Mouse (Mus musculus): Measurements from ENCODE around the gene Ranbp17. TPM values are rescaled to one million over a fixed set of nuclear protein-coding genes. Genes with fewer than 3 reads are reported as not detected.

The Ranbp17 gene
- 9.8 and 10.0 TPM in 2 replicates for polyA plus RNA-seq (2014; fragmentation: Nextera tagmentation; extraction: Ambion mirVana)

DNA sequence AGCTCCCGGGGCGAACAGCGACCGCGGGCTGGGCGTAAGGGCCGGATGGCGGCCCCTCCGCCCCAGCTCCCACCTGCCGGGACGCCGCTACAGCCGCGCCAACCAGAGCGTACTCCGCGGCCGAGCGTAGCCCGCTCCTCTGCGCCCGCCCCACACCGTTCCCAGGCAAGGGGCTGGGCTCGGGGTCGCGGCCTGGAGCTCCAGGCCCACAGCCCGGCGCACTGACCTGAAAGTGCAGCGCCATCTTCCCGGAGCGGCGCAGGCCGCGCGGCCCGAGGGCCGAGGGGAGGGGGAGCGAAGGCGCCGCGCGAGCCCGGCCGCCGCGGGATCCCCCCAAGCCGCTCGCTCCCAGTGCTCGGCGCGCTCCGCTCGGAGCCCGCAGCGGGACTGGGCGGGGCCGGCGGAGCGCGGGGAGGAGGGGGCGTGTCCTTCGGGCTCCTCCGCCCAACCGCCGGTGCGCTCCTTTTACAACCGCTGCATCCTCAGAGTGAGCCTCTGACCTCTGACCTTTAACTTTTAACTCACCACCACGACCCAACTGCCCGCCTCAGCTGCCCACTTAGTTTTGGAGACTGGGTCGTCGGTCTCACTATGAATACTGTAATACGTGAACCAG lies at the start of gene Ranbp17:
Gene Ranbp17, minus strand, starts transcription at position 371 of the 616 bp plus-strand sequence.
- Histone ChIP-seq H3K4me1 (ENCODE audit: control insufficient read depth, insufficient read depth, low read length) (no peaks in the 10 kb centered on the region), H3K4me3 (ENCODE audit: low read depth, low read length) (peak within 1 kb of the TSS; percentile 69), H3K27me3 (ENCODE audit: control insufficient read depth, insufficient read depth, low read length) (no peaks in the 10 kb centered on the region), H3K4me2 (ENCODE audit: low read depth, severe bottlenecking) (peak within 1 kb of the TSS; percentile 54), H3K9ac (ENCODE audit: low read length) (peak within 1 kb of the TSS; percentile 88), H3K9me3 (ENCODE audit: control insufficient read depth, low read length) (no peaks in the 10 kb centered on the region), H3K36me3 (ENCODE audit: control insufficient read depth, insufficient read depth, low read length) (no peaks in the 10 kb centered on the region), H3K27ac (replicated peaks; ENCODE audit: low read depth, low read length) (peak within 1 kb of the TSS; percentile 81)
- 2% methylated on average over 60 of the region's 72 CpGs for WGBS
- ATAC-seq (ENCODE audit: insufficient number of reproducible peaks, low FRiP score, low TSS enrichment, low read depth): peak; percentile 78
- peak; percentile 80 for DNase-seq (ENCODE audit: low spot score)

GRCm38 (mm10) chr11:33554123-33554522 lies 40.6 kb upstream of the Ranbp17 start:
- Histone ChIP-seq H3K9ac (ENCODE audit: low read length) (no peak overlapping the region), H3K9me3 (ENCODE audit: control insufficient read depth, low read length) (no peaks in the 10 kb centered on the region), H3K4me3 (ENCODE audit: low read depth, low read length) (no peak overlapping the region), H3K27me3 (ENCODE audit: control insufficient read depth, insufficient read depth, low read length) (no peaks in the 10 kb centered on the region), H3K4me1 (ENCODE audit: control insufficient read depth, insufficient read depth, low read length) (no peaks in the 10 kb centered on the region), H3K27ac (replicated peaks; ENCODE audit: low read depth, low read length) (no peak overlapping the region), H3K4me2 (ENCODE audit: low read depth, severe bottlenecking) (no peak overlapping the region), H3K36me3 (ENCODE audit: control insufficient read depth, insufficient read depth, low read length) (no peaks in the 10 kb centered on the region)
- DNase-seq (ENCODE audit: low spot score) (no peak), ATAC-seq (ENCODE audit: insufficient number of reproducible peaks, low FRiP score, low TSS enrichment, low read depth) (no peak)
- 80% methylated on average over 8 of the region's 8 CpGs for WGBS

DNA sequence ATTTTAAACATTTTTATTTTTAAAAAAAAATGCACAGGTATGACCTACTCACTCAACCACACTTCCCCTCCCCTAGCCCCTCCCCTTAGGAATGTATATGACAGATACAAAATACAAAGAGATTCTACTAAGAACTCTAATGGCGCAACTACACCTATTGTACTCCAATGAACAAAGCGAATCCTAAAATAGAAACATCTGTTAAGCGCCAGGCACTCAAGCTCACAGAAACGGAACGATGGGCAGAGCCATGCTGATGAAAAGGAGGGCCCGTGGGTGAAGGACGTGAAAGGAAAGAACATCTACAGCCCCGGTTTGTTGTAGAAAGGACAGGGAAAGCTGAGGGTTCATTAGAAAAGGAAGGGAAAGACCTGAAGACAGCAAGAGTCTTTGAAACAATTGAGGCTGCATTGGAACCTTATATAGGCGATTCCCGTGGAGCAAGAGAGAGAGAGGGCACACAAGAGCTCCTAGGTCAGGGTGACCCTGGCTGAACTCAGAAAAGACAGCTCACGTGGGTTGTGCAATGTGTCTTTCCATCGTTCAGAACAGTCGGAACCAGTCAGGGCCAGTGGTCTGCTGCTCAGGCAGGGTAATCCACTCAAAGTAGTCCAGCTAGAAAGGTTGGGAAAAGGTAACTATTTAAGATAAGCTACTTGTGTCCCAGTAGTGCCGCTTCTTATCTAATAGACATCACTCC lies 37.5 kb upstream of the Ranbp17 start:
- H3K9ac ChIP-seq (ENCODE audit: low read length): no peak overlapping the region
- no peaks in the 10 kb centered on the region for H3K27me3 ChIP-seq (ENCODE audit: control insufficient read depth, insufficient read depth, low read length)
- no peaks in the 10 kb centered on the region for H3K36me3 ChIP-seq (ENCODE audit: control insufficient read depth, insufficient read depth, low read length)
- H3K27ac ChIP-seq (replicated peaks; ENCODE audit: low read depth, low read length): no peak overlapping the region
- DNase-seq (ENCODE audit: low spot score): no peak
- no peaks in the 10 kb centered on the region for H3K9me3 ChIP-seq (ENCODE audit: control insufficient read depth, low read length)
- ATAC-seq (ENCODE audit: insufficient number of reproducible peaks, low FRiP score, low TSS enrichment, low read depth): no peak
- no peak overlapping the region for H3K4me3 ChIP-seq (ENCODE audit: low read depth, low read length)
- no peaks in the 10 kb centered on the region for H3K4me1 ChIP-seq (ENCODE audit: control insufficient read depth, insufficient read depth, low read length)
- no peak overlapping the region for H3K4me2 ChIP-seq (ENCODE audit: low read depth, severe bottlenecking)
- WGBS: 83% methylated on average over 14 of the region's 14 CpGs

DNA sequence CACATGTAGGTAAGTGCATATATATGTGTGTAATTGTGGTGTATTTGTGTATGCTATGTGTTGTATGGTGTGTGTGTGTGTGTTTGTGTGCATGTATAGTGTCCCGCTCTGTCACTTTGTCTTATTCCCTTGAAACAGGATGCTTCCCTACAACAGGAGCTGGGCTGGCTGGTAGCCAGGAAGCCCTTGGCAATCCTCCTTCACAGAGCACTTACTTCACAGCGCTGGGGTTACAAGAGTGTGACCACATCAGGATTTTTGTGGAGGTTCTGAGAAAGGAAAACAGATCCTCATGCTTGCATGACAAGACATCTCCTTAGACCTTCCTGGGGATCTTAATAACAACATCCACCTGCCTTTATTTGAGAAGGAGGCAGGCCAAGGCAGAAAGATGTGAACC lies 33.8 kb upstream of the Ranbp17 start:
- no peak for DNase-seq (ENCODE audit: low spot score)
- Histone ChIP-seq H3K4me3 (ENCODE audit: low read depth, low read length) (no peak overlapping the region), H3K9me3 (ENCODE audit: control insufficient read depth, low read length) (no peaks in the 10 kb centered on the region), H3K9ac (ENCODE audit: low read length) (no peak overlapping the region), H3K27me3 (ENCODE audit: control insufficient read depth, insufficient read depth, low read length) (no peaks in the 10 kb centered on the region), H3K4me2 (ENCODE audit: low read depth, severe bottlenecking) (no peak overlapping the region), H3K27ac (replicated peaks; ENCODE audit: low read depth, low read length) (no peak overlapping the region), H3K4me1 (ENCODE audit: control insufficient read depth, insufficient read depth, low read length) (no peaks in the 10 kb centered on the region), H3K36me3 (ENCODE audit: control insufficient read depth, insufficient read depth, low read length) (no peaks in the 10 kb centered on the region)
- WGBS: 91% methylated on average over 2 of the region's 2 CpGs
- ATAC-seq (ENCODE audit: insufficient number of reproducible peaks, low FRiP score, low TSS enrichment, low read depth): no peak

- H3K4me3 ChIP-seq (ENCODE audit: low read depth, low read length): no peak overlapping the region
- DNase-seq (ENCODE audit: low spot score) (no peak), ATAC-seq (ENCODE audit: insufficient number of reproducible peaks, low FRiP score, low TSS enrichment, low read depth) (no peak)
- H3K4me1 ChIP-seq (ENCODE audit: control insufficient read depth, insufficient read depth, low read length): no peaks in the 10 kb centered on the region
- H3K27me3 ChIP-seq (ENCODE audit: control insufficient read depth, insufficient read depth, low read length): no peaks in the 10 kb centered on the region
- H3K36me3 ChIP-seq (ENCODE audit: control insufficient read depth, insufficient read depth, low read length): no peaks in the 10 kb centered on the region
- H3K4me2 ChIP-seq (ENCODE audit: low read depth, severe bottlenecking): no peak overlapping the region
- WGBS: 96% methylated on average over 2 of the region's 2 CpGs
- H3K27ac ChIP-seq (replicated peaks; ENCODE audit: low read depth, low read length): no peak overlapping the region
- no peaks in the 10 kb centered on the region for H3K9me3 ChIP-seq (ENCODE audit: control insufficient read depth, low read length)
- no peak overlapping the region for H3K9ac ChIP-seq (ENCODE audit: low read length)
These were observed 31.4 kb upstream of the Ranbp17 start for GRCm38 (mm10) chr11:33544945-33545344.

GRCm38 (mm10) chr11:33544121-33544520 lies 30.6 kb upstream of the Ranbp17 start:
- H3K4me3 ChIP-seq (ENCODE audit: low read depth, low read length): no peak overlapping the region
- H3K27me3 ChIP-seq (ENCODE audit: control insufficient read depth, insufficient read depth, low read length): no peaks in the 10 kb centered on the region
- H3K36me3 ChIP-seq (ENCODE audit: control insufficient read depth, insufficient read depth, low read length): no peaks in the 10 kb centered on the region
- DNase-seq (ENCODE audit: low spot score): no peak
- H3K4me2 ChIP-seq (ENCODE audit: low read depth, severe bottlenecking): no peak overlapping the region
- no peak overlapping the region for H3K27ac ChIP-seq (replicated peaks; ENCODE audit: low read depth, low read length)
- H3K4me1 ChIP-seq (ENCODE audit: control insufficient read depth, insufficient read depth, low read length): no peaks in the 10 kb centered on the region
- no peak for ATAC-seq (ENCODE audit: insufficient number of reproducible peaks, low FRiP score, low TSS enrichment, low read depth)
- 70% methylated on average over 11 of the region's 11 CpGs for WGBS
- H3K9ac ChIP-seq (ENCODE audit: low read length): no peak overlapping the region
- H3K9me3 ChIP-seq (ENCODE audit: control insufficient read depth, low read length): no peaks in the 10 kb centered on the region

- ATAC-seq (ENCODE audit: insufficient number of reproducible peaks, low FRiP score, low TSS enrichment, low read depth) (no peak), DNase-seq (ENCODE audit: low spot score) (no peak)
- H3K27me3 ChIP-seq (ENCODE audit: control insufficient read depth, insufficient read depth, low read length): no peaks in the 10 kb centered on the region
- no peak overlapping the region for H3K27ac ChIP-seq (replicated peaks; ENCODE audit: low read depth, low read length)
- H3K4me3 ChIP-seq (ENCODE audit: low read depth, low read length): no peak overlapping the region
- no peak overlapping the region for H3K4me2 ChIP-seq (ENCODE audit: low read depth, severe bottlenecking)
- no peaks in the 10 kb centered on the region for H3K9me3 ChIP-seq (ENCODE audit: control insufficient read depth, low read length)
- no peaks in the 10 kb centered on the region for H3K4me1 ChIP-seq (ENCODE audit: control insufficient read depth, insufficient read depth, low read length)
- no peak overlapping the region for H3K9ac ChIP-seq (ENCODE audit: low read length)
- no peaks in the 10 kb centered on the region for H3K36me3 ChIP-seq (ENCODE audit: control insufficient read depth, insufficient read depth, low read length)
- 81% methylated on average over 5 of the region's 5 CpGs for WGBS
These were observed 24.0 kb upstream of the Ranbp17 start for GRCm38 (mm10) chr11:33537390-33538125.

DNA sequence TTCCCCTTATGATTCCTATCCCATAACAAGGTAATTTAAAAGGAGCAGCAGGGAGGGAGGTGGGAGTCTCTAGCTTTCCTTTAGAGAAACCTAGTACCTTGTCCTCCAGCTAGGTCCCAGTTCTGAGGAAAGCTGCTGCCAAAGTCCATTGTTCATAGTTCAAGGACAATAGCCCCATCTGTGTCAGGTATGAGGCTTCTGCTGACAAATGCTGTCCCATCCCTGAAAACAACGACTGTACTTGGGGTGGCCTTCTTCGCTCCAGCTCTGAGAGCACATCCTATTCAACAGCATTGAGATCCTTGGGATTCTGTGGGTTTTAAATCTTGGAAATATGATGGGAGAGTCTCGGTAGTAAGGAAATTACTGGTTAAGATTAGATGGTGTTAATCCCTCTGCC lies 23.1 kb upstream of the Ranbp17 start:
- Histone ChIP-seq H3K9ac (ENCODE audit: low read length) (no peak overlapping the region), H3K4me3 (ENCODE audit: low read depth, low read length) (no peak overlapping the region), H3K36me3 (ENCODE audit: control insufficient read depth, insufficient read depth, low read length) (no peaks in the 10 kb centered on the region), H3K4me1 (ENCODE audit: control insufficient read depth, insufficient read depth, low read length) (no peaks in the 10 kb centered on the region), H3K27me3 (ENCODE audit: control insufficient read depth, insufficient read depth, low read length) (no peaks in the 10 kb centered on the region), H3K9me3 (ENCODE audit: control insufficient read depth, low read length) (no peaks in the 10 kb centered on the region), H3K4me2 (ENCODE audit: low read depth, severe bottlenecking) (no peak overlapping the region), H3K27ac (replicated peaks; ENCODE audit: low read depth, low read length) (no peak overlapping the region)
- WGBS: 90% methylated on average over 3 of the region's 3 CpGs
- DNase-seq (ENCODE audit: low spot score) (no peak), ATAC-seq (ENCODE audit: insufficient number of reproducible peaks, low FRiP score, low TSS enrichment, low read depth) (no peak)
